ENCODE assay signal across 16 mouse cellular contexts in genomic region chr17:79465666-79466065, GRCm38 (mm10).
"Had no signal": no experiment of that assay in that cellular context is flagged by ENCODE, and none has a peak within 500 bp of the region (broad histone marks: within the 10 kb centered on the region; RNA-seq: fewer than 3 reads in every experiment).

No protein-coding gene starts in this region.

- H3K4me2 ChIP-seq: neural tube, embryonic 13.5 days; neural tube, embryonic 15.5 days; stomach, embryonic 15.5 days had no signal

- H3K9ac ChIP-seq: neural tube, embryonic 13.5 days; neural tube, embryonic 15.5 days; stomach, embryonic 15.5 days had no signal

- H3K36me3 ChIP-seq: neural tube, embryonic 13.5 days; neural tube, embryonic 15.5 days; stomach, embryonic 15.5 days had no signal

- H3K9me3 ChIP-seq: neural tube, embryonic 13.5 days; neural tube, embryonic 15.5 days; stomach, embryonic 15.5 days had no signal

- DNase-seq: retina, postnatal 1 day; right cerebral cortex, adult 18-20 months; right cerebral cortex, postnatal 14 days; right cerebral cortex, postnatal 25 days; right cerebral cortex, postnatal 4 days; spleen, adult 18-20 months; thymus, adult 18-20 months; thymus, adult 2 months; thymus, postnatal 14 days; thymus, postnatal 25 days; thymus, postnatal 36 days; thymus, postnatal 4 days had no signal

- H3K27ac ChIP-seq: neural tube, embryonic 13.5 days; neural tube, embryonic 15.5 days; stomach, embryonic 15.5 days; stomach, postnatal 0 days had no signal

- H3K4me3 ChIP-seq: neural tube, embryonic 13.5 days; neural tube, embryonic 15.5 days; stomach, embryonic 15.5 days had no signal

- H3K4me1 ChIP-seq: neural tube, embryonic 13.5 days; neural tube, embryonic 15.5 days; stomach, embryonic 15.5 days had no signal

- H3K27me3 ChIP-seq: neural tube, embryonic 13.5 days; neural tube, embryonic 15.5 days; stomach, embryonic 15.5 days had no signal
